27 mouse cellular contexts compared by ENCODE assay signal in genomic region chr14:73350029-73350428, GRCm38 (mm10). TPM values are rescaled to one million over a fixed set of nuclear protein-coding genes. Genes with fewer than 3 reads are reported as not detected.
DNase-seq lines count a peak whose midpoint lies in the region; ATAC-seq and TF ChIP-seq lines count a peak whose summit lies in the region.
"Had no signal": no experiment of that assay in that cellular context is flagged by ENCODE, and none has a peak within 500 bp of the region (broad histone marks: within the 10 kb centered on the region; RNA-seq: fewer than 3 reads in every experiment).

No protein-coding gene starts in this region.

- no peak for TF ChIP-seq EP300 in heart, adult 2 months (IDR thresholded peaks at IDR 0.05; ENCODE audit: insufficient read depth, low read depth, low read length)

- no peaks in the 10 kb centered on the region for H3K9me3 ChIP-seq in lung, embryonic 15.5 days
- no peaks in the 10 kb centered on the region for H3K9me3 ChIP-seq in forebrain, embryonic 15.5 days
- H3K9me3 ChIP-seq: embryonic facial prominence, embryonic 10.5 days; embryonic facial prominence, embryonic 15.5 days; forebrain, embryonic 12.5 days; G1E; hindbrain, embryonic 12.5 days; limb, embryonic 10.5 days; limb, embryonic 15.5 days had no signal

- no peaks in the 10 kb centered on the region for H3K79me2 ChIP-seq in heart, adult 2 months (replicated peaks; ENCODE audit: control insufficient read depth, insufficient read depth, low read length)

- no peak for TF ChIP-seq CTCF in heart, adult 2 months (IDR thresholded peaks at IDR 0.05)

- H3K27me3 ChIP-seq in heart, adult 2 months (ENCODE audit: control insufficient read depth, insufficient read depth, low read length) = no peaks in the 10 kb centered on the region
- no peaks in the 10 kb centered on the region for H3K27me3 ChIP-seq in lung, embryonic 15.5 days
- no peaks in the 10 kb centered on the region for H3K27me3 ChIP-seq in forebrain, embryonic 15.5 days
- H3K27me3 ChIP-seq: embryonic facial prominence, embryonic 15.5 days; forebrain, embryonic 12.5 days; hindbrain, embryonic 12.5 days; limb, embryonic 15.5 days had no signal

- DNase-seq in heart, adult 11 months = peak; percentile 81
- no peak for DNase-seq in heart, adult 2 months
- no peak for DNase-seq in lung, postnatal 25 days (ENCODE audit: low spot score)
- DNase-seq in adipocyte (ENCODE audit: low spot score) = peak; percentile 60
- DNase-seq: B cell, adult 2 months; cerebellum, adult 8-10 months; cerebellum, postnatal 25 days; gastrocnemius, postnatal 14 days; heart, postnatal 36 days; midbrain, embryonic 14.5 days; right cerebral cortex, adult 18-20 months; spleen, adult 18-20 months had no signal

- no peak overlapping the region for H3K9ac ChIP-seq in heart, adult 2 months (ENCODE audit: low read depth, low read length)
- no peak overlapping the region for H3K9ac ChIP-seq in lung, embryonic 15.5 days
- no peak overlapping the region for H3K9ac ChIP-seq in forebrain, embryonic 15.5 days (replicated peaks)
- H3K9ac ChIP-seq: embryonic facial prominence, embryonic 15.5 days; forebrain, embryonic 12.5 days; hindbrain, embryonic 12.5 days; limb, embryonic 15.5 days; liver, embryonic 14.5 days had no signal

- H3K4me1 ChIP-seq in heart, adult 2 months (ENCODE audit: control insufficient read depth, insufficient read depth, low read length) = peaks cover 7% of the 10 kb centered on the region
- peaks cover 13% of the 10 kb centered on the region for H3K4me1 ChIP-seq in lung, embryonic 15.5 days
- H3K4me1 ChIP-seq in forebrain, embryonic 15.5 days = no peaks in the 10 kb centered on the region
- H3K4me1 ChIP-seq: forebrain, embryonic 12.5 days; hindbrain, embryonic 12.5 days; limb, embryonic 15.5 days had no signal

- no peak for TF ChIP-seq POLR2A in heart, adult 2 months (IDR thresholded peaks at IDR 0.05; ENCODE audit: insufficient read depth, low read depth, low read length)

- H3K4me2 ChIP-seq in lung, embryonic 15.5 days = no peak overlapping the region
- no peak overlapping the region for H3K4me2 ChIP-seq in forebrain, embryonic 15.5 days (replicated peaks)
- H3K4me2 ChIP-seq: embryonic facial prominence, embryonic 15.5 days; forebrain, embryonic 12.5 days; heart, embryonic 11.5 days; hindbrain, embryonic 12.5 days; limb, embryonic 15.5 days had no signal

- no peak for ATAC-seq in lung, embryonic 15.5 days (ENCODE audit: borderline replicate concordance, extremely low read depth, low FRiP score, low TSS enrichment)
- ATAC-seq in CD4-positive, CD25-positive, alpha-beta regulatory T cell, adult 4 months = peak; percentile 22
- ATAC-seq in forebrain, embryonic 15.5 days (replicated peaks) = no peak
- ATAC-seq: hindbrain, postnatal 0 days; intestine, embryonic 16.5 days had no signal

- H3K36me3 ChIP-seq in heart, adult 2 months (ENCODE audit: control insufficient read depth, insufficient read depth, low read length) = peaks cover 4% of the 10 kb centered on the region
- 0 out of 2 replicates have a peak, but pooled peaks cover 4% of the 10 kb centered on the region for H3K36me3 ChIP-seq in lung, embryonic 15.5 days
- peaks cover 7% of the 10 kb centered on the region; the same call in 1 of the 2 replicates for H3K36me3 ChIP-seq in forebrain, embryonic 15.5 days
- H3K36me3 ChIP-seq: embryonic facial prominence, embryonic 10.5 days; embryonic facial prominence, embryonic 15.5 days; forebrain, embryonic 12.5 days; hindbrain, embryonic 12.5 days; limb, embryonic 10.5 days had no signal

- 39% methylated on average over 1 of the region's 1 CpGs for WGBS in heart, adult 2 months
- 55% methylated on average over 1 of the region's 1 CpGs for WGBS in lung, embryonic 15.5 days
- WGBS in forebrain, embryonic 15.5 days = 55% methylated on average over 1 of the region's 1 CpGs

- H3K27ac ChIP-seq in heart, adult 2 months = no peak overlapping the region
- 0 out of 2 replicates have a peak overlapping the region, but pooled peaks have one; percentile 15 for H3K27ac ChIP-seq in lung, embryonic 15.5 days
- no peak overlapping the region for H3K27ac ChIP-seq in forebrain, embryonic 15.5 days (replicated peaks)
- H3K27ac ChIP-seq: embryonic facial prominence, embryonic 10.5 days; embryonic facial prominence, embryonic 15.5 days; forebrain, embryonic 12.5 days; hindbrain, embryonic 12.5 days; hindbrain, postnatal 0 days; limb, embryonic 10.5 days; limb, embryonic 15.5 days; liver, embryonic 14.5 days; macrophage had no signal

- intact Hi-C loops in heart, adult 2 months (cut with DNase I) = no loop called here

- no peak overlapping the region for H3K4me3 ChIP-seq in heart, adult 2 months
- no peak overlapping the region for H3K4me3 ChIP-seq in lung, embryonic 15.5 days
- H3K4me3 ChIP-seq in forebrain, embryonic 15.5 days = no peak overlapping the region
- H3K4me3 ChIP-seq: embryonic facial prominence, embryonic 10.5 days; embryonic facial prominence, embryonic 15.5 days; forebrain, embryonic 12.5 days; hindbrain, embryonic 12.5 days; limb, embryonic 10.5 days; limb, embryonic 15.5 days had no signal

RNA-seq across cellular contexts. Expression of gene Rb1, which starts 24.4 kb away (rescaled TPM):
- total RNA-seq in heart, adult 2 months (2021) = 10 to 100 TPM; 18.2 to 19.2 TPM
- polyA plus RNA-seq in heart, adult 2 months (2012; rRNA removed) = 5.1 and 9.6 TPM in 2 replicates
- 14.5 and 18.4 TPM in 2 replicates for polyA plus RNA-seq in lung, embryonic 15.5 days (2015; fragmentation: Nextera tagmentation; extraction: Ambion mirVana)
- 10 to 100 TPM; 10.0 to 85.9 TPM for polyA plus RNA-seq in CD4-positive, CD25-positive, alpha-beta regulatory T cell, adult 4 months (2017; shearing (Covaris generic))
- polyA plus RNA-seq in forebrain, embryonic 15.5 days (2015; fragmentation: Nextera tagmentation; extraction: Ambion mirVana) = 19.4 and 32.5 TPM in 2 replicates

RNA-seq across cellular contexts. Expression of gene Itm2b, which starts 35.1 kb away (rescaled TPM):
- 100 to 1,000 TPM; 724 to 814 TPM for total RNA-seq in heart, adult 2 months (2021)
- 771 and 1,125 TPM in 2 replicates for polyA plus RNA-seq in heart, adult 2 months (2012; rRNA removed)
- polyA plus RNA-seq in lung, embryonic 15.5 days (2015; fragmentation: Nextera tagmentation; extraction: Ambion mirVana) = 797 and 873 TPM in 2 replicates
- polyA plus RNA-seq in CD4-positive, CD25-positive, alpha-beta regulatory T cell, adult 4 months (2017; shearing (Covaris generic)) = 1,000 to 10,000 TPM in 1 of 2 experiments, 100 to 1,000 TPM in 1; 926 to 1,094 TPM
- 640 and 665 TPM in 2 replicates for polyA plus RNA-seq in forebrain, embryonic 15.5 days (2015; fragmentation: Nextera tagmentation; extraction: Ambion mirVana)

Comparison
In these comparisons a context has a peak if more than half of its experiments do, and no peak if none do; other contexts are left out.
1. DNase-seq: peak in heart, adult 11 months (single experiment) and adipocyte (single experiment); none in heart, adult 2 months (0 of 2) and lung, postnatal 25 days (single experiment).